Mouse (Mus musculus) ES-Bruce4 (cell line): ENCODE measurements around the gene Mex3d. TPM values are rescaled to one million over a fixed set of nuclear protein-coding genes. Genes with fewer than 3 reads are reported as not detected.

Source experiments
- H3K27ac ChIP-seq: 2 replicates; pipeline ENCODE4 v1.5.1; 2012; ENCODE audit warnings: low read length, inconsistent platforms; ENCODE audit not compliant: insufficient read depth
- H3K27me3 ChIP-seq: 2 replicates; pipeline ENCODE4 v1.6.1; 2012; ENCODE audit warnings: mild to moderate bottlenecking, low read length, inconsistent platforms; ENCODE audit not compliant: control insufficient read depth, poor library complexity, insufficient read depth, severe bottlenecking
- H3K36me3 ChIP-seq: 2 replicates; pipeline ENCODE4 v1.6.1; 2012; ENCODE audit warnings: inconsistent platforms, mild to moderate bottlenecking, low read length, moderate library complexity; ENCODE audit not compliant: control insufficient read depth, poor library complexity, insufficient read depth, severe bottlenecking
- H3K4me1 ChIP-seq: one replicate; pipeline ENCODE4 v1.8.1; 2011; ENCODE audit warnings: low read length; ENCODE audit not compliant: control insufficient read depth, insufficient read depth
- H3K4me3 ChIP-seq: 2 replicates; pipeline ENCODE4 v1.5.1; 2011; ENCODE audit warnings: low read depth, mild to moderate bottlenecking, low read length
- H3K9ac ChIP-seq: 2 replicates; pipeline ENCODE4 v1.6.1; 2012; ENCODE audit warnings: low read depth, mild to moderate bottlenecking, inconsistent platforms; ENCODE audit not compliant: poor library complexity, severe bottlenecking
- H3K9me3 ChIP-seq: replicated peaks from 2 replicates; pipeline ENCODE4 v1.6.1; 2012; ENCODE audit warnings: mild to moderate bottlenecking, low read length, inconsistent platforms; ENCODE audit not compliant: control insufficient read depth, poor library complexity, insufficient read depth, severe bottlenecking
- CTCF ChIP-seq: IDR thresholded peaks from one replicate; pipeline ENCODE4 v1.8.1; 2011; ENCODE audit warnings: low read depth, low read length
- EP300 ChIP-seq: IDR thresholded peaks from 2 replicates; pipeline ENCODE4 v1.6.1; 2011; ENCODE audit warnings: low read depth, low read length; ENCODE audit not compliant: insufficient read depth
- POLR2A ChIP-seq: IDR thresholded peaks from one replicate; pipeline ENCODE4 v1.8.1; 2011; ENCODE audit warnings: low read length; ENCODE audit not compliant: insufficient read depth
- polyA plus RNA-seq: library from polyadenylated mRNA; stranded (reverse); fragments of >200 nt; gene quantifications from 2 replicates; pipeline ENCODE4 v1.2.4, GENCODE M21; 2011; ENCODE audit warnings: low read depth; ENCODE audit not compliant: missing spikeins, insufficient read depth, insufficient read length

Gene Mex3d
- polyA plus RNA-seq, 1 experiment = 25.0 TPM

- peak within 1 kb of the TSS; percentile 3; the same call in 1 of the 2 replicates for H3K27ac ChIP-seq
- TF ChIP-seq POLR2A (peak; percentile 82), CTCF (no peak), EP300 (no peak)
- peak within 1 kb of the TSS; percentile 49 for H3K9ac ChIP-seq
- H3K9me3 ChIP-seq = no peaks in the 10 kb centered on the region
- peak within 1 kb of the TSS; percentile 80 for H3K4me3 ChIP-seq
- no peaks in the 10 kb centered on the region for H3K27me3 ChIP-seq
- peaks cover 12% of the 10 kb centered on the region for H3K36me3 ChIP-seq
- H3K4me1 ChIP-seq = no peaks in the 10 kb centered on the region
These were observed 19.4 kb upstream of the Mex3d start, which contains the start of gene Uqcr11 for GRCm38 (mm10) chr10:80406684-80407501. Gene Uqcr11, minus strand, starts transcription at chr10:80406830.

- H3K9me3 ChIP-seq = no peaks in the 10 kb centered on the region
- peak overlapping the region; percentile 80 for H3K4me3 ChIP-seq
- H3K9ac ChIP-seq = peak overlapping the region; percentile 49
- no peaks in the 10 kb centered on the region for H3K27me3 ChIP-seq
- TF ChIP-seq EP300 = no peak
- TF ChIP-seq POLR2A = no peak
- peak; percentile 20 for TF ChIP-seq CTCF
- no peaks in the 10 kb centered on the region for H3K4me1 ChIP-seq
- no peak overlapping the region for H3K27ac ChIP-seq
- H3K36me3 ChIP-seq = peaks cover 11% of the 10 kb centered on the region
These were observed 18.2 kb upstream of the Mex3d start for GRCm38 (mm10) chr10:80405481-80406173.

GRCm38 (mm10) chr10:80403044-80403692 lies 15.7 kb upstream of the Mex3d start:
- H3K9me3 ChIP-seq = no peaks in the 10 kb centered on the region
- H3K27me3 ChIP-seq = no peaks in the 10 kb centered on the region
- H3K4me1 ChIP-seq = no peaks in the 10 kb centered on the region
- no peak overlapping the region for H3K9ac ChIP-seq
- H3K27ac ChIP-seq = no peak overlapping the region
- TF ChIP-seq POLR2A (no peak), EP300 (no peak), CTCF (no peak)
- peaks cover 11% of the 10 kb centered on the region for H3K36me3 ChIP-seq
- H3K4me3 ChIP-seq = no peak overlapping the region

- Histone ChIP-seq H3K9me3 (no peaks in the 10 kb centered on the region), H3K4me1 (no peaks in the 10 kb centered on the region), H3K4me3 (no peak overlapping the region), H3K36me3 (peaks cover 11% of the 10 kb centered on the region), H3K9ac (peak overlapping the region; percentile 46), H3K27ac (peak overlapping the region; percentile 17), H3K27me3 (no peaks in the 10 kb centered on the region)
- TF ChIP-seq POLR2A (no peak), CTCF (no peak)
These were observed 13.3 kb upstream of the Mex3d start for GRCm38 (mm10) chr10:80400704-80401161.

GRCm38 (mm10) chr10:80399973-80400703 lies 12.7 kb upstream of the Mex3d start:
- no peaks in the 10 kb centered on the region for H3K27me3 ChIP-seq
- TF ChIP-seq EP300 (no peak), POLR2A (no peak), CTCF (no peak)

More at GRCm38 (mm10) chr10:80399973-80400703, 12.7 kb upstream of the Mex3d start:
- peak overlapping the region; percentile 17 for H3K27ac ChIP-seq
- H3K9me3 ChIP-seq = no peaks in the 10 kb centered on the region
- no peaks in the 10 kb centered on the region for H3K4me1 ChIP-seq
- peak overlapping the region; percentile 52 for H3K4me3 ChIP-seq
- peaks cover 11% of the 10 kb centered on the region for H3K36me3 ChIP-seq
- peak overlapping the region; percentile 46 for H3K9ac ChIP-seq
